Mouse (Mus musculus): ENCODE results near the gene Nrip3.

Nrip3 gene

GRCm38 (mm10) chr7:109781470-109782203, at the start of gene Nrip3:
TSS of gene Nrip3 (minus strand) at chr7:109782025.
- DNase-seq (ENCODE audit: low read depth in 1 of 2, low spot score in 2 of 2) = no peak

GRCm38 (mm10) chr7:109831376-109831775, 49.6 kb upstream of the Nrip3 start:
- no peak for DNase-seq (ENCODE audit: low read depth in 1 of 2, low spot score in 2 of 2)

GRCm38 (mm10) chr7:109826911-109827310, 45.1 kb upstream of the Nrip3 start:
- DNase-seq (ENCODE audit: low read depth in 1 of 2, low spot score in 2 of 2) = no peak

- DNase-seq (ENCODE audit: low read depth in 1 of 2, low spot score in 2 of 2) = no peak
Observed at GRCm38 (mm10) chr7:109825293-109825692, 43.5 kb upstream of the Nrip3 start.

- DNase-seq (ENCODE audit: low read depth in 1 of 2, low spot score in 2 of 2) = no peak
Observed at GRCm38 (mm10) chr7:109818600-109818999, 36.8 kb upstream of the Nrip3 start.

- DNase-seq (ENCODE audit: low read depth in 1 of 2, low spot score in 2 of 2) = no peak
Observed at GRCm38 (mm10) chr7:109817954-109818353, 36.1 kb upstream of the Nrip3 start.

- no peak for DNase-seq (ENCODE audit: low read depth in 1 of 2, low spot score in 2 of 2)
Observed at GRCm38 (mm10) chr7:109813330-109814140, 31.7 kb upstream of the Nrip3 start.

GRCm38 (mm10) chr7:109807616-109808485, 26.0 kb upstream of the Nrip3 start:
- no peak for DNase-seq (ENCODE audit: low read depth in 1 of 2, low spot score in 2 of 2)

GRCm38 (mm10) chr7:109804843-109805242, 23.0 kb upstream of the Nrip3 start:
- DNase-seq (ENCODE audit: low read depth in 1 of 2, low spot score in 2 of 2) = no peak

GRCm38 (mm10) chr7:109804355-109804754, 22.5 kb upstream of the Nrip3 start:
- no peak for DNase-seq (ENCODE audit: low read depth in 1 of 2, low spot score in 2 of 2)

- DNase-seq (ENCODE audit: low read depth in 1 of 2, low spot score in 2 of 2) = no peak
Observed at GRCm38 (mm10) chr7:109803516-109803915, 21.7 kb upstream of the Nrip3 start.

- DNase-seq (ENCODE audit: low read depth in 1 of 2, low spot score in 2 of 2) = no peak
Observed at GRCm38 (mm10) chr7:109800626-109801025, 18.8 kb upstream of the Nrip3 start.

GRCm38 (mm10) chr7:109799168-109799567, 17.3 kb upstream of the Nrip3 start:
- no peak for DNase-seq (ENCODE audit: low read depth in 1 of 2, low spot score in 2 of 2)

GRCm38 (mm10) chr7:109795564-109795963, 13.7 kb upstream of the Nrip3 start:
- DNase-seq (ENCODE audit: low read depth in 1 of 2, low spot score in 2 of 2) = no peak

- DNase-seq (ENCODE audit: low read depth in 1 of 2, low spot score in 2 of 2) = no peak
Observed at GRCm38 (mm10) chr7:109794556-109794955, 12.7 kb upstream of the Nrip3 start.

GRCm38 (mm10) chr7:109792759-109793158, 10.9 kb upstream of the Nrip3 start:
- no peak for DNase-seq (ENCODE audit: low read depth in 1 of 2, low spot score in 2 of 2)

GRCm38 (mm10) chr7:109790818-109791217, 9.0 kb upstream of the Nrip3 start:
- no peak for DNase-seq (ENCODE audit: low read depth in 1 of 2, low spot score in 2 of 2)

- DNase-seq (ENCODE audit: low read depth in 1 of 2, low spot score in 2 of 2) = no peak
Observed at GRCm38 (mm10) chr7:109787860-109788259, 6.0 kb upstream of the Nrip3 start.

- no peak for DNase-seq (ENCODE audit: low read depth in 1 of 2, low spot score in 2 of 2)
Observed at GRCm38 (mm10) chr7:109783281-109783680, 1.5 kb upstream of the Nrip3 start.

GRCm38 (mm10) chr7:109781087-109781469, 747 bp downstream of the Nrip3 start:
- DNase-seq (ENCODE audit: low read depth in 1 of 2, low spot score in 2 of 2) = no peak

- no peak for DNase-seq (ENCODE audit: low read depth in 1 of 2, low spot score in 2 of 2)
Observed at GRCm38 (mm10) chr7:109772251-109772650, 9.6 kb downstream of the Nrip3 start.
